Mouse (Mus musculus) adipocyte (in vitro differentiated cells): ENCODE results near the gene Sfxn5.

Experiments used
- DNase-seq: peaks from one replicate; pipeline ENCODE4 v3.0.0-alpha.2; 2016; ENCODE audit warnings: low spot score

Gene Sfxn5

DNA sequence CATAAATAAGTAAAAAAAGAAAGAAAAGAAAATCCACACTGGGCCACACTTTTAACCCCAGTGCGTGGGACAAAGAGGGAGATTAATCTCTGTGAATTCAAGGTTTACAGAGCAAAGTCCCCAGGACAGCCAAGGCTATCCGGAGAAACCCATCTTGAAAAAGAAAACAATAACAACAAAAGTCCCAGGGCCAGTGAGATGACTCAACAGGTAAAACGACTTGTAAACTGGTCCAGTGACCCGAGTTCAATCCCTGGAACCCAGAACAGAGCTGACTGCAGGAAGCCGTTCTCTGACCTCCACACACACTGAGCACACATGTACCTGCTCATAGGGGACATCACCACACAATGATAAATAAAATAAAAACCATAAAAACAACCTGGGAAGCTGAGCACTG lies 31.2 kb upstream of the Sfxn5 start:
- no peak for DNase-seq

DNA sequence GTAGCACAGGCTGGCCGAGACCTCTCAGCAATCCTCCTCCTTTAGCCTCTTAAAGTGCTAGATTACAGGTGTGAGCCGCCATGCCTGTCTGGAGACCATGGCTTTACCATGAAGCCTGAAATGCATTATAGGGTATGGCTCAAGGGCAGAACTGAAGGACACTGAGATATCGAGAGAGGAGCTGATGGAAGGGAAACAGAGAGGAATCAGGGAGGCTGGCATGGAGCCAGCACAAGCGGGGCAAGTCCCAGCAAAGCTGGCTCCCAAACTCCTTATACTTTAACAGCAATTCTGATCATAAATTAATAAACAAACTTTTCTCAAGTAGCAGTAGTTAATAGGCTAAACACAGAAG lies 30.7 kb upstream of the Sfxn5 start:
- DNase-seq = no peak

DNA sequence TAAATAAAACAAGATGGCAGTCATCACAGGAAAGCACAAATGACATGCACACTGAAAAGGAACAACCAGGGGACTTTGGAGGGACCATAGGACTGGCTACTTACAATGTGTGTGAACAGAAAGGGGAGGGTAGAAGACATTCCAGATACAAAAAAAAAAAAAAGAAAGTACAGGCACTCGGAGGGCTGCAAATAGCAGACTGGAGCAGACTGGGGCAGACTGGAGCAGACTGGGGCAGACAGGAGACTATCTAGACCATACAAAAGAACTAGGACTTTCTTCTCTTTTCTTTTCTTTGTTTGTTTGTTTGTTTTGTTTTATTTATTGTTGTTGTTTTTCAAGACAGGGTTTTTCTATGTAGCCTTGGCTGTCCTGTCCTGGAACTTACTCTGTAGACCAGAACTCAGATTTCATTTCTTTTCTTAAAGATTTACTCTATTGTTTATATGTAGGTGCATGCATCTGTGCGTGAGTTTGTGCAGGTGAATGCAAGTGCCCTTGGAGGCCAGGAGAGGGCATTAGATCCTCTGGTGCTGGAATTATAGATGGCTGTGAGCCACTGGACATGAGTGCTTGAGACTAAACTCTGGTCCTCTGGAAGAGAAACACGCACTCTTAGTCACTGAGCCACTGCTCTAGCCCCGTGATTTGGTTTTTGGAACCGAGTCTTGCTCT lies 30.1 kb upstream of the Sfxn5 start:
- DNase-seq = no peak

DNA sequence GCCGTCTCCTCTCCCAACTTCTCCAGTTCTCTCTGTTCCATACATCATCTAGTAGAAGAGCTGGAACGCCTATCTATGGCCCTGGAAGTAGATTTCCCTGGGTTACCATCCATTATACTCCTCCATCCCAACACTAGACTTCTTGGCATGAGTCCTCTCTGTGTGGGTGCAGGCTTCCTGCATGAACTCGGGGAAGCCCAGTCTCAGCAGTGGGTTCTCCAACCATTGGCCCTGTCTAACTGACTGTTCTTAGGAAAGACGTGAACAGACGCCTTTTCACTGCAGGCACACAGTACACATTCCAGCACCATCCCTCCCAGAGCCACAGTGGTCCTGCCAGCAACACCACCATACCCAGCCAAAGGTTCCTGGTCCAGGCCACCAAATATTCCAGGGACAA lies 29.4 kb upstream of the Sfxn5 start:
- DNase-seq = no peak

DNA sequence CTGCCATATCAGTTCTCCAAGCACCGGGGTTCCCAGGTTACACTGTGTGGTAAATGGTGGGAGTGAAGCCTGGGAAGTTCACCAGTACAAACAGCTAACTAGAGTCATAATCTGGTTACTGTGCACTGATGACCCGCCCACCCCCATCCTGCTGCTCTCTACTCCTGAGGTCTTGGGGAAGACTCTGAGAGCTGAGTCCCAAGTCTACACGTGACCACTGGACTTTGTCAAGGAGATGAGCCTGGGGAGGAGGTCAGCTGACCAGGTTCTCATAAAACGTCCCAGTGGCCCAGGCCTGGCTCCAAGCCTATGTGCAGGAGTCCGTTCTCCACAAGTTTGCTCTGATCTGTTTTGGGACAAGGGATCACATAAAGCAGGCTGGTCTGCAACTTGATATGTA lies 27.1 kb upstream of the Sfxn5 start:
- DNase-seq = no peak

DNA sequence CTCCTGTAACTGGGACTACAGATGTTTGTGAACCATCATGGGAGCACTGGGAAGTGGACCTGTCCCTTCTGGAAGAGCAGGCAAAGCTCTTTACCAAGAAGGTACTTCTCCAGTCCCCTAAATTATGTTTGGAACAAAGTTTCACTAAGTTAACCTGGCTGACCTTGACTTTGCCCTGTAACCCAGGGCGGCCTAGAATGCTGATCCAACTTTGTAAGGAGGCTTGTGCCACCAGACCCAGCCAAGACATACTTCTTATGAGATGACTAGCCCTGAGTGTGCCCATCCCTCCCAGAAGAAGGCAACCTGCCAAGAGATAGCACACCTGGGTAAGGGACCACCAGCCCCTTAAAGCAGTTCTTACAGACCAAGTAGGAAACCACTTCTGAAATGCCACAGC lies 25.7 kb upstream of the Sfxn5 start:
- no peak for DNase-seq

DNA sequence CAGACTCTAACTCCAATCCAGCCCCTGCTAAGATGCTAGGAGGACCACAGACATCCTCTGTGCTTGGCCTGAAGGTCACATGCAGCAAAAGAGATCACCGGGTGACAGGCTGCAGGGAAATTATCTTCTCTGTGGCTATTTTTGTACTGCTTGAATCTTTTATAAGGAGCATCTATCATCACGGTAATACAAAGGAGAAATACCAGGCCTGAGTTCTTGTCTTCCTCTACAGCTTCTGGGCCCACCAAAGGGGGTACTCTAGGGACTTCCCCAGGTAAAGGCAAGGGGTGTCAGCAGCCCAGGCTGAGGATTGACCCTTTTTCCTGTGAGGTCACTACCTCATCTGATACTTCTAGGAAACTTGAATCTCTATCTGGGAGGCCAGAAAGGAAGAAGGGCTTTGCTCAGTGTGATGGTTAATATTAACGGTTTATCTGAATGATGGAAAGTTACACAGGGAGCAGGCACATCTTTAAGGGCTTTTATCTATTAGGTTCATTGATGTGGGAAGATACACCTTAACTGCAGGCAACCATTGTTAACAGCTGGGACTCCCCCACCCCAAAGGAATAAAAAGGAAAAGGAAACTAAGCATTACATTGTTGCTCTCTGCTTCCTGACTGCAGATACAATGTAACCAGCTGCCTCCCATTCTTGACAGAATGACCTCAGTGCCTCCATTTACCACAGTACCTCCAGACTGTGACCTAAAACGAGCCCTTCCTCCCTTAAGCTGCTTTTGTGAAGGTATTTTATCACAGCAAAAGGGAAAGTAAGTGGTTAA lies 23.7 kb upstream of the Sfxn5 start:
- no peak for DNase-seq

DNA sequence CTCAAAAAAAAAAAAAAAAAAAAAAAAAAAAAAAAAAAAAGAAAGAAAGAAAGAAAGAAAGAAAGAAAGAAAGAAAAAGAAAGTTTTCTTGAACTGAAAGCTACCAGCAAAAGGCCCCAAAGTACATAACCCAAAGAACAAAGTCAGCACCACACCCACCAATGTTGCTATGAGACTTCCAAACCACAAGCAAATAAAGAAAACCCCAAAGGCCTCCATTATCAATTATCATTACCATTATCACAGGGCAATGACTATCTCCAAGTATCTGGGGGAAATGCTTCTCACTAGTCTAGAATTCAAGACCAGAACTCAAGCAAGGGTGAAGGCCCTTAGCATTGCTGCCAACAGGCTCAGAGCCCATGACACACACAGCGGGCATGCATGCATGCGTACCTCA lies 22.5 kb upstream of the Sfxn5 start:
- DNase-seq = no peak

DNA sequence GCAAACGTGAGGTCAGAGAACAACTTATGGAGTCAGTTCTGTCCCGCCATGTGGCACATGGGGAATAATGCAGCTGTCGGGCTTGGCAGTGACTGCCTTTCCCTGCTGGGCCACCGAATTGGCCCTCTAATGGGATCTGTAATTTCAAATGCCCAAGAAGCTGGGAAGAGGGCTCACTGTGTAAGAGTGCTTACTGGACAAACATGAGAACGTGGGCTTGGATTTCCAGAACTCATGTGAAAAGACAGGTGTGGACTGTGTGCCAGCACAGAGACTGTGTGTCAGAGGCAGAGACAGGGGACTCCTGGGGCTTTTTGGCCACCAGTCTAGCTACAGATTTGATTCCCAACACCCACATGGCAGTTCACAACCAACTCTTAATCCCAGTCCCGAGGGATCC lies 21.5 kb upstream of the Sfxn5 start:
- no peak for DNase-seq

DNA sequence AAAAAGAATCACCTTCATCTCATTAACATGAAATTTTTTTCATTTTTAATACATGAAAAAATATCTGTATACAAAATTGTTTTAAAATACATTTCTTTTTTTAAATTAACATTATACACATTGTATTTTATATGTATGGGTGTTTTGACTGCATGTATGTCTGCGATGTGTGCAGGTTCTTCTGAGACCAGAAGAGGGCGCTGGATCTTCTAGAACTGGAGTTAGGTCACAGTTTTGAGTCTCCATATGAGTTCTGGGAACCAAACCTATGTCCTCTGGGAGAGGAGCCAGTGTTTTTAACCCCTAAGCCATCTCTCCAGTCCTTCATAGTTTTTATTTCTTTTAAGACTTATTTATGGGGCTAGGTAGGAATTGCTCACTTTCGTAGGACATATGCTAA lies 20.5 kb upstream of the Sfxn5 start:
- DNase-seq = no peak

DNA sequence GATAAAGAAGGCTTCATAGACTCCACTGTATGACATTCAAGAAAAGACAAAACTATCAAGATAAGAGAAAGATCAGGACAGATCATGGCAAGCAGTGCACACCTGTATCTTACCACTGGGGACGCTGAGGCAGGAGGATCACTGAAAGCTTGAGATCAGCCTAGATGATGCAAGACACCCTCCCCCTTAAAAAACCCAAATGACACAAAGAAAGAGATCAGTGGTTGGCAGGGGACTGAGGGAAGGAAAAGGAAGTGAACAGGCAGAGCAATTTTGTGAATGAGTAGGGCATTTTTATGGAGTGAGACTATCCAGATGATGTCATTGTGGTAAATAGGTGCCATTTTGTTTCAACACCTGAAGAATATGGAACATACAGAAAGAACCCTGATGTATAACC lies 16.9 kb upstream of the Sfxn5 start:
- DNase-seq = no peak

DNA sequence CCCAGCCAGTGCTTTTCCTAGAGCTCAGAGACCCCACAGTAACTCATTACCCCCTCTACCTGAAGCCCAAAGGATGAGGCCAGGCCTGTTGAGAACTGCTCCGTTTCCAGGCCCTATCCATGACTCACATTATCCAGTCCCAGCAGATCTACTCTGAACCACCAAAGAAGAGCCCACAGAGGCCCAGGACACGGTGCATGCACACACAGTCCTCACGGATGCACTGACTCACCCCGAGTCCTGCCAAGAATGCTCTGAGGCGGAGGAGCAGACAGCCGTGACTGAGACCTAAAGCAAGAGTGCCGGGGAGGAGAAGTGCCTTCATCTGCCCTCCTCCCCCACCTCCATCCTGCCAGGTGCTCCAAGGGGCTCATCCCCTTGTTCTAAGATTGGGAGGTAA lies 16.0 kb upstream of the Sfxn5 start:
- DNase-seq = no peak

DNA sequence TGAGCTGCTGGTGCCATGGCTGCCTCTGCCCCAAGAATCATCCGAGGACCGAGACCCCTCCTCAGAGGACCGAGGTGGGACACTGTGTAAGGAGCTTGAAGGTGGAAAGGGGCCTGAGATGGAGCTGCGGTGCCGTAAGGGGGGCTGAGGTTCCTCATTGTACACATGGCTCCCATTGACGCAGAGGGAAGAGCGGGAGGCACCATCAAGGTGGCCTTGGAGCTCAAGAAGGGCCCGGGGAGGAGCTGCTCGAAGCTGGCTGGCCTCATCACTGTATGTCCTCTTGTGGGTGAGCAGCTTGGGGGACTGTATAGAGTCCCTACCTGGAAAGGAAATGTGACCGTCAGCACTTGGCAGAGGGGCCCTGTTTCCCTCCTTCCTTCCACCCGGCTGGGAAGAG lies 14.9 kb upstream of the Sfxn5 start:
- no peak for DNase-seq

DNA sequence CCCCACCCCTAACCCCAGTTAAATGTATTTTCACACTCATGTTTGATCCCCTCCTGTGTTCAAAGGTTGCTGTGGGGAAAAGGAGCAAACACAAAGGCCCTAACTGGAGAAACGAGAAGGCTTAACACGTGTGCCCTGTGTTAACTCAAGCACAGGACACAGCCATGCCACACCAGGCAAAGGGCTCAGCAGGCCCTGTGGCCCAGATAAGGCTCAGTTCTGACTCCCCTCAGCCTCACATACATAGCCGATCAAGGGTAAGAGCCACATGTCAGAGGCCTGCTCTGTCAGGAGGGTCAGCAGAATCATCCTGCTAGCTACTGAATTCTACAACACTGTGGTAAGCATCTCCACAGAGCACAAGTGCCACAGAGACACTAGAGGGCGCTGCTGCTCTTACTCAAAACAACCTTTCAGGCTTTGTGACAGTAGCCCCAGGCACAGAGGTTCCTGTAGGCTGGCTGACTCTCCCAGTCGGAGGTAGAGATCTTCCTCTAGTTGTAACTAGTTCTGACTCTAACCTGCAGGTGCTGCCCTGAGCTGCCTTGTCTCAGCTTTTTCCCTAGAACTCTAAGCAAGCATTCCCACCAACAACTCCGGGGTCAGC lies 12.9 kb upstream of the Sfxn5 start:
- DNase-seq = peak; percentile 96

DNA sequence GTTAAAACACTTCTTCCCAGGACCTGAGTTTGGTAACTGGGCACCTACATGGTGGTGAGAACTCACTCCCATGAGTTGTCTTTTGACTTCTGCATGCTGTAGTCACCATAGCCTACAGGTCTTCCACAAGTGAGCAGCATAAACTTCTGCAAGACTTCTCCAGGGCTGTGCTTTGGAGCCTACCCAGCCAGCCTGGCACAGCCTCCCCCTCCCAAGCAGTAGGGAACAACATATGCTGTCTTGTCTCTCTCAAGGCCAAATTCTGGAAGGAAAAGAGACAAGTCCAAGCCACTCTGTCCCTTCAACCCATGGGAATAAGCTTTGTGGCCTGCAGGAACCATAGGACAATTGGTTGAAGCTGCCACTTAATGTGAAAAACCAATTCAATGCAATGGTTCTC lies 11.7 kb upstream of the Sfxn5 start:
- DNase-seq = no peak

DNA sequence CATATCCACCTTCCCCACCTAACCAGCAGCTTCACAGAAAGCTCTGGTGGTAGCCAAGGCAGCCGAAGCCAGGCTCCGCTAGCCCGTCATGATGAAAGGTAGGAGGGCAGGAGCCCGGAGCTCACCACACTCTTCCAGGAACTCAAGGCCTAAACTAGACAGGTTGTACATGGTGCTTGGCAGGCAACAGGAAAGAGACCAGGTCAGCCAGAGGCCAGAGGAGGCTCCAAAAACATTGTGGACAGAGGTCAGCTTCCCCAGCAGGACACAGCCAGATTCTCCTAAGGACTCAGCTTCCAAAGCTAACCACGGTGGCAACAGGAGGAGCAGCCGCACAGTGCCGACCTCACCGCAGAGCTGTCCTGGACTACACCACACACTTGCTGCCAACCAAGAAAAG lies 9.8 kb upstream of the Sfxn5 start:
- peak; percentile 63 for DNase-seq

DNA sequence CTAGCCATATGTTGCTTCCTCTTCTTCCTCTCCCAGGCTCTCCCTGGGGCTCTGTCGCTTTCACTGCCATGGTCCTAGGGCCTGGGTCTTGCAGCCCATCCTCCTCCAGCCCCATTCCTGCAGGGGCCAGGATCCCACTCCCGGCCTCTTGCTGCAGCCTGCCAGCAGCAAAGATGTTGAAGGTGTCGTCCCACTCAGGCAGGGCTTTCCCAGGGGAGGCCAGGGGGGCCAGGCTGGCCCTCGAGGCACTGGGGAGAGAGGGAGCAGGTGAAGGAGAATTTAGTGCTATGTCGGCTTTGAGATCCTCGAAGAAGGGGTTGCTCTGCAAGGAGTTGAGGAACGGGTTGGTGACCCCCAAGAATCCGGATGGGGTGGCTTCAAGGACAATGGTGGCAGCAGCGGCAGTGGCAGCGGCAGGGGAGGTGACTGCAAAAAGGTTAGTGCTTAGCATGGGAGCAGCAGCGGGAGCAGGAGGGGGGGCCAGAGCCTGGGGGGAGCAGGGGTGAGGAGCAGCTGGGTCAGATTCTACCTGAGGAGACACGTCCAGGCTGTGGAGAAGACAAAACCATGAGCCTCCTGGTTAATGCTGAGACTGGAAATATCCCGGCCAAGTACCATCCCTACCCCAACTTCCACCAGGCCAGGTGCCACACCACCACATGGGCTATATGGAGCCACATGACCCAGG lies 8.7 kb upstream of the Sfxn5 start:
- DNase-seq = no peak

DNA sequence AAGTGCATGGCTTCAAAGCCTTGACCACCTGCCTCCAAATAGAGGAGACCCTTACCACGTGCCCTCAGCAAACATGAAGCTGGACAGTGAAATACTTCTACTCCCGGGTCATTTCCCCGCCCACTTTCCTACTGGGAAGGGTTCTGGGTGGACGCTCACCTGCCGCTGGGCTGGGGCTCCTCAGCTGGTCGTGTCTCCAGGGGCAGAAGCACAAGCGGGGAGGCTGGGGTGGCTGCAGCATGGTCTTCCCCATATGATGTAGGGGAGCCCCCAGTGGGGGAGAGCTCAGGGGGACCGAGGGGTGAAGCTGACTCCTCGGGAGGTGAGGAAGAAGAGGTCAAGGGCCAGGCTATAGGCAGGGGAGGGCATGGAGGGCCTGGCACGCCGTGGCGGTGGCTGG lies 7.0 kb upstream of the Sfxn5 start:
- DNase-seq = no peak

DNA sequence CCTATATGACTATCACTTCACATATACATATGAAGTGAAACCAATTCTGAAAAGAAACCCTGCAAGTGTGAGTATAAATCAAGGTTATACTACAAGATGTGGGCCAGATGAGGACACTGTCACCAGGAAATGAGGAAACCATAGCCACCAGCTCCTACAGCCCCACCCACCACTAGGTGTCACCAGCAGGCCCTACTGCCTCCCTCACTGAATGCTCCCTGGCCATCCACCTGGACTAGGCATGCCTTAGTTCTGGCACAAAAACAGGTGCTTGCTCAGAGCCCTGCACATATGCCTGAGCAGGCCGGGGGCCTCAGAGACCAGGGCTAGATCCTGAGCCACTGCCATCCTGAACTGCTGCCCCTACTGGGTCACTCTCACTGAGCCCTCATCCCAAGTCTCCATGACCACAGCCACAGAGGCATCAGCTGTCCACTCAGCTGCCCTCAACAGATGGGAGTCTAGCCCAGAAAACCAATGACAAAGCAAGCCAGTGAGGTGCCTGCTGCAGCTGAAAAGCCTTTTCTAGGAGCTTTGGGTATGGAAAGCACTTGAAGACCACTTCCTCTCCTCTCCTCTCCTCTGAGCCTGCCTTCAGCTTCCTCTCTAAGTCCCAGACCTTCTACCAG lies 6.2 kb upstream of the Sfxn5 start:
- peak; percentile 43 for DNase-seq

DNA sequence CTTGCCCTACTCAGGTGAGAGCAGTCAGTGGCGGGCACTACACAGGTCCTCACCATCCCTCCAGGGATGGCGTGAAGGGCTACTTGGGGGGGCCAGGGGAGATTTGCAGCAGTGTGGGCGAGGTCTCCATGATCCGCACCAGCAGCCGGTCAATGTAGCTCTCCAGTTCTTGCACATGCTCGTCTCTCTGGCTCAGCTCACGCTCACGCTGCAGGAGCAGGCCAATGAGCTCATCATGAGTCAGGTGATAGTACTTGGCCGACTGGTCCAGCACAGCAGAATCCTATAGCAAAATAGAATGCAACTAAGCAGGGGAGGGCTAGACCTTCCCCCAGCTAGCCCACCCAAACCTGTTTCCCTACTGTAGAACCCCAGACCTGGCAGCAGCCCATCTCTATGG lies 3.7 kb upstream of the Sfxn5 start:
- DNase-seq = no peak

DNA sequence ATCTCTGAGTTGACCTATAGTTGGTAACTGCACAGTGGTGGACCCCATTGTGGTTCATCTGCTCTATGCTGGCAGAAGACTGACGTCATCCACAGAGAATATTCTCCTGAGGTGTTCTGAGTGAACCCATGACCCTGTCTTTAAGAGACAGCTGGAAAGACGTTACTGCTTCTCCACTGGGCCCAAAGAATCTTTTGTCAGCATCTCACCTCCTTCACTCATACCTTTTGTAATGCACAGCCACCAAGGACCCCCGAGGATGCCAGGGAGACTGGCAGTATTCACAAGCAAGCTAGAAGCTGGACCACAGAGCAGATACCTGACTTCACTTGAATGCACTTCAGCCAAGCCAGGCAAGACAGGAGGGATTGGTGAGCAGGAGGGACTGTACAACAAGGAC lies 2.1 kb upstream of the Sfxn5 start:
- DNase-seq = no peak

DNA sequence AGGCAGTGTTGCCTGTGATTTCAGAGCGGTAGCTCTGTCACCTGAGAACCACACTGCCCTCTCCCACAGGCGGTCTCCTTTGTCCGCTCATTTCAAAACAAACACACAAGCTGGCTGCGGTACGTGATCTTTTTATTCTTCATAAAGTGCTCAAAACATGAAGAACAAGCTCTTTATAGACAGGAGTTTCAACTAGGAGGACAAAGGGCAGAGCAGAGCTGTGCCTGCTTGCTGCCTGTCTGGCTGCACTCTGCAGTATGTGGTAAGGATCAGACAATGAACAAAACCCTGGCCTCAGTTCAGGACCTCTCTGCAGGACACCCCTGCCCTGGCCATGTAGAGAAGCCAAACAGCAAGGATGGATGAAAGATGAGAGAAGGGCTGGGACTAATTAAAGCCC lies 1.6 kb upstream of the Sfxn5 start:
- peak; percentile 74 for DNase-seq

DNA sequence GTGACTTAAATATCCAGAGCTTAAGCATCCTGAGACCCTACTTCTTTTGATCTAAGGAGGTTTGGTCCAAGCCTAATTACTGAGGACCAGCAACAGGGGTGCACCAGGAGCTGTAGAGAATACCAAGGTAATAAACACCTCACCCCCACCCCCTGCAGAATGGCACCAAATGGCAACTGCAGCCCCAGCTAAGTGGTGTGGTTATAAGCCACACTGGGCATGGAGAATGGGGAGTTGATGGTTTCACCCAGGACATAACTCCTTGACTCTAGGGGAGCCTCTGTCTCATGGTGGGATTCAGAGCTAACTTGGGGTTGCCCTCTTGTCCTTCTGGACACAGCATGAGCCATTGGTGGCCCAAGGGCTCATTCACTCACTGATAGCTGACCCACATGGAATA lies 1.0 kb upstream of the Sfxn5 start:
- no peak for DNase-seq
